Mouse (Mus musculus) limb, embryonic 14.5 days (tissue): ENCODE measurements around the gene Ctdspl. TPM values are rescaled to one million over a fixed set of nuclear protein-coding genes. Genes with fewer than 3 reads are reported as not detected.
A peak's percentile ranks its signal among the peaks of the same experiment; 100 is the strongest.

Experiments used
- ATAC-seq: fragments of 200-750 bp; cut with Nextera tagmentation; 2 replicates; pipeline ENCODE4 v1.8.0; 2017; ENCODE audit warnings: low read depth, moderate number of reproducible peaks, moderate TSS enrichment; ENCODE audit not compliant: low FRiP score
- DNase-seq: peaks from one replicate; pipeline ENCODE4 v3.0.0-alpha.2; 2015; ENCODE audit warnings: low spot score
- H3K27ac ChIP-seq: fragments of 300-500 bp; sonication (generic); replicated peaks from 2 replicates; pipeline ENCODE4 v1.5.1; 2014; ENCODE audit warnings: low read depth, mild to moderate bottlenecking, low read length, moderate library complexity, mixed read lengths
- H3K27me3 ChIP-seq: fragments of 300-500 bp; sonication (generic); 2 replicates; pipeline ENCODE4 v1.6.1; 2014; ENCODE audit warnings: low read length, mixed read lengths; ENCODE audit not compliant: control insufficient read depth, insufficient read depth
- H3K36me3 ChIP-seq: fragments of 300-500 bp; sonication (generic); 2 replicates; pipeline ENCODE4 v1.6.1; 2014; ENCODE audit warnings: mild to moderate bottlenecking, low read length, moderate library complexity, mixed read lengths; ENCODE audit not compliant: control insufficient read depth, insufficient read depth
- H3K4me1 ChIP-seq: fragments of 300-500 bp; sonication (generic); 2 replicates; pipeline ENCODE4 v1.6.1; 2014; ENCODE audit warnings: antibody characterized with exemption, low read length, mixed read lengths; ENCODE audit not compliant: control insufficient read depth, insufficient read depth
- H3K4me2 ChIP-seq: fragments of 300-500 bp; sonication (generic); replicated peaks from 2 replicates; pipeline ENCODE4 v1.6.1; 2014; ENCODE audit warnings: low read depth, mild to moderate bottlenecking, low read length, moderate library complexity; ENCODE audit not compliant: severe bottlenecking
- H3K4me3 ChIP-seq: fragments of 300-500 bp; sonication (generic); replicated peaks from 2 replicates; pipeline ENCODE4 v1.5.1; 2014; ENCODE audit warnings: low read length
- H3K9ac ChIP-seq: fragments of 300-500 bp; sonication (generic); 2 replicates; pipeline ENCODE4 v1.6.1; 2014; ENCODE audit warnings: mild to moderate bottlenecking, low read depth, low read length, moderate library complexity; ENCODE audit not compliant: severe bottlenecking
- H3K9me3 ChIP-seq: fragments of 300-500 bp; sonication (generic); 2 replicates; pipeline ENCODE4 v1.6.1; 2016; ENCODE audit warnings: low read length; ENCODE audit not compliant: control insufficient read depth
- POLR2A ChIP-seq: fragments of 200-500 bp; IDR thresholded peaks from 2 replicates; pipeline ENCODE4 v1.8.0; 2012; ENCODE audit warnings: inconsistent platforms, mild to moderate bottlenecking, moderate library complexity, borderline replicate concordance; ENCODE audit not compliant: insufficient read depth, insufficient read length; ENCODE audit errors: extremely low read depth
- WGBS: fragments of 180-500 bp; shearing (Covaris S2); extraction: QIAGEN DNeasy Blood & Tissue Kit; methylation state at CpG from one replicate; pipeline ENCODE4 v1.1.7; 2014; 5-methylcytosine and 5-hydroxymethylcytosine counted together
- polyA plus RNA-seq, 2 experiments: library from polyadenylated mRNA; depleted of rRNA in 1 of 2; stranded (reverse) in 1 of 2; unstranded in 1 of 2; fragments of >200 nt; fragmentation: Nextera tagmentation in 1 of 2; extraction: Ambion mirVana in 1 of 2; gene quantifications; 2 replicates each; pipeline versions ENCODE4 v1.2.1 to v1.2.3; 2012 to 2014

Gene Ctdspl
- polyA plus RNA-seq, 2 experiments: 23.8 to 38.0 TPM

DNA sequence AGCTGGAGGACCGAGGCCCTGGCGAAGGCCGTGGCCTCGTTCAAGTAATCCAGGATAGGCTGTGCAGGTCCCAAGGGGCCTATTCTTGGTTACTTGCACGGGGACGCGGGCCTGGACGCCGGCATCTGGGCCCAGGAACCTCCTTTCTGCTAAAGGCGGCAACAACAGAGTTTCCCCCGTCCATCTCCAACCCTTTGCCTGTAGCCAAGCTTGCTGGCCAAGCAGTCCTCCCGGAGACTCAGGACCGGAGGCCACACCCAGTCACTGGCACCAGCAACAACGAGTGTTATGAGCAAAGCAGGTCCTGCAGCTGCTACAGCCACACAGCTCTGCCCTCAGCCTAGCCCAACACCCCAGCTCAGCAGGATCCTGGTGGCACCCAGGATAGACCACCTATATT, 105.5 kb downstream of the Ctdspl start:
- H3K4me2 ChIP-seq: no peak overlapping the region
- no peaks in the 10 kb centered on the region for H3K27me3 ChIP-seq
- no peak overlapping the region for H3K4me3 ChIP-seq
- DNase-seq: no peak
- peaks cover 56% of the 10 kb centered on the region for H3K36me3 ChIP-seq
- peak overlapping the region; percentile 77 for H3K27ac ChIP-seq
- 46% methylated on average over 14 of the region's 14 CpGs for WGBS
- H3K4me1 ChIP-seq: peaks cover 50% of the 10 kb centered on the region
- H3K9me3 ChIP-seq: no peaks in the 10 kb centered on the region
- 0 out of 2 replicates have a peak overlapping the region, but pooled peaks have one; percentile 17 for H3K9ac ChIP-seq
- TF ChIP-seq POLR2A: no peak
- ATAC-seq: no peak

DNA sequence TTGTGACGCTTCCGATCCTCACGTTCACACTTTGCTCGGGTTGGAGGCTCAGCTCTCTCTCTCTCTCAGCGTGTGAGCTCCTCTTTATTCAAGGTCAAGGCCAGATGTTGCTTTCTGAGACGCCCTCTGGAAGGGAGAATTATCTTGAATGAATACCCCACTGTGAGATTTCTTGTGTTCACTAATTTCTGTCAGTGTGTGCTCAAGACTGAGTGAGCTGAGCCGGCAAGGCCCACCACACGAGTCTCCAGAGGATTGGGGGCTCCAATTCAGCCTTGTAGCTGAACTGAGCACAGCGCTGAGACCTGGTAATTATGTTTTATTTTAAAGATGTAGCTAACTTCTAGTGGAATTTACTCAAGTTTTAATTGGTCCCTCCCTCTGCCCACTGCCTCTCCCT, 106.3 kb downstream of the Ctdspl start:
- ATAC-seq: 0 out of 2 replicates have a peak, but pooled peaks have one; percentile 14
- H3K9me3 ChIP-seq: no peaks in the 10 kb centered on the region
- peak; percentile 48 for DNase-seq
- TF ChIP-seq POLR2A: no peak
- no peak overlapping the region for H3K4me3 ChIP-seq
- H3K4me1 ChIP-seq: peaks cover 56% of the 10 kb centered on the region
- WGBS: 27% methylated on average over 9 of the region's 9 CpGs
- H3K4me2 ChIP-seq: no peak overlapping the region
- H3K36me3 ChIP-seq: peaks cover 54% of the 10 kb centered on the region
- peak overlapping the region; percentile 77 for H3K27ac ChIP-seq
- H3K9ac ChIP-seq: no peak overlapping the region
- no peaks in the 10 kb centered on the region for H3K27me3 ChIP-seq

DNA sequence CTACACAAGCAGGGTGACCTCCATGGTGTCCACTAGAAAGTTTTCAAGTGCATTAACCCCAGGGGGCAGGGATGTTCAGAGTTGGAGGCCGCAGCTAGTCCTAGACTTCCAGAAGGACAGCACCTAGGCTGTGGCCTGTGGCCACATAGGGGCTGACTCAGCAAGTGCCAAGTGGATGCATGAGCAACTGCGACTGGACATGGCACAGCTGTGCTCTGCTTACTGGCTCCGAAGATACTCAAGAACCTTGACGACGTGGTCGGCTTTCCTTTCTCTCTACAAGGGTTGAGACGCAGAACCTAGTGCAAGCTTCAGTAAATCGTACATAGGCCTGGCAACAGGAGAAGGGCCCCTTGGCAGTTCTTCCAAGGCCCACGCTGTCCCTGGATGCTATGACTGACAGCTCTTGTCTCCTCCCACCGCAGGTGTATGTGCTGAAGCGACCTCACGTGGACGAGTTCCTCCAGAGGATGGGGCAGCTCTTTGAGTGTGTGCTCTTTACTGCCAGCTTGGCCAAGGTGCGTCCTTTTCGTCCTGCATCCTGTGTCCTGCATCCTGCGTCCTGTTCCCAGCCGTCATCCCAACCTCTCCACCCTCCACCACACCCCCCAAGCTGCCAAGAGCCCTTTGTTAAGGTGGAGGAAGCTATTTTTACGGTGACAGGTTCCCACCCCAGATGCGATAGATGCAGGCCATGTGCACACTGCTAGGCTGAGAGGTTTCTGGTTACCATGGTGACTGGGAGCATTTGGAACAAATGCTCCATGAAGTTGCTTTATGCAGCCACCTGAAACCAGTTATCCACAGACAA, 107.1 kb downstream of the Ctdspl start:
- DNase-seq (no peak), ATAC-seq (peak; percentile 38; the same call in 1 of the 2 replicates)
- WGBS: 61% methylated on average over 19 of the region's 19 CpGs
- Histone ChIP-seq H3K27ac (peak overlapping the region; percentile 77), H3K4me2 (no peak overlapping the region), H3K4me3 (no peak overlapping the region), H3K9ac (no peak overlapping the region), H3K36me3 (peaks cover 53% of the 10 kb centered on the region), H3K4me1 (peaks cover 58% of the 10 kb centered on the region), H3K27me3 (no peaks in the 10 kb centered on the region), H3K9me3 (no peaks in the 10 kb centered on the region)
- no peak for TF ChIP-seq POLR2A

DNA sequence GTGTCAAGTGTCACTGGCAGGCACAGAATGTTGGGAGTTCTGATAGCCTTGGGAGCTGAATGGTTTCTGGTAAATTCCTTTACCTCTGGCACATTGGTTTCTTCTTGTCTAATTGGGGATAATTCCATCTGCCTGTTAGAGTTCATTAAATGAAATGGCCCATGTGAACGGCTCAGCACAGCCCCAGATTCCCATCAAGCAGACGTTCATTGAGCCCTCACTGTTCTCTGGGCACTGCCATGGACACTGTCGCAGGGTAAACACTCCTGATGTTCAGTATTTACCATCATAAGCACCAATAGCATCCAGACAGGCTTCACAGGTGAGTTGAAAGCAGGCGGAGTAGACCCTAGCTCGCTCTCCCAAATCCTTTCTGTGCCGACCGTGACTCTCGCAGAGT, 107.8 kb downstream of the Ctdspl start:
- TF ChIP-seq POLR2A: no peak
- no peak for ATAC-seq
- Histone ChIP-seq H3K9ac (no peak overlapping the region), H3K4me1 (peaks cover 58% of the 10 kb centered on the region), H3K27me3 (no peaks in the 10 kb centered on the region), H3K9me3 (no peaks in the 10 kb centered on the region), H3K4me2 (no peak overlapping the region), H3K4me3 (no peak overlapping the region), H3K27ac (no peak overlapping the region), H3K36me3 (peaks cover 57% of the 10 kb centered on the region)
- no peak for DNase-seq
- 72% methylated on average over 8 of the region's 8 CpGs for WGBS

DNA sequence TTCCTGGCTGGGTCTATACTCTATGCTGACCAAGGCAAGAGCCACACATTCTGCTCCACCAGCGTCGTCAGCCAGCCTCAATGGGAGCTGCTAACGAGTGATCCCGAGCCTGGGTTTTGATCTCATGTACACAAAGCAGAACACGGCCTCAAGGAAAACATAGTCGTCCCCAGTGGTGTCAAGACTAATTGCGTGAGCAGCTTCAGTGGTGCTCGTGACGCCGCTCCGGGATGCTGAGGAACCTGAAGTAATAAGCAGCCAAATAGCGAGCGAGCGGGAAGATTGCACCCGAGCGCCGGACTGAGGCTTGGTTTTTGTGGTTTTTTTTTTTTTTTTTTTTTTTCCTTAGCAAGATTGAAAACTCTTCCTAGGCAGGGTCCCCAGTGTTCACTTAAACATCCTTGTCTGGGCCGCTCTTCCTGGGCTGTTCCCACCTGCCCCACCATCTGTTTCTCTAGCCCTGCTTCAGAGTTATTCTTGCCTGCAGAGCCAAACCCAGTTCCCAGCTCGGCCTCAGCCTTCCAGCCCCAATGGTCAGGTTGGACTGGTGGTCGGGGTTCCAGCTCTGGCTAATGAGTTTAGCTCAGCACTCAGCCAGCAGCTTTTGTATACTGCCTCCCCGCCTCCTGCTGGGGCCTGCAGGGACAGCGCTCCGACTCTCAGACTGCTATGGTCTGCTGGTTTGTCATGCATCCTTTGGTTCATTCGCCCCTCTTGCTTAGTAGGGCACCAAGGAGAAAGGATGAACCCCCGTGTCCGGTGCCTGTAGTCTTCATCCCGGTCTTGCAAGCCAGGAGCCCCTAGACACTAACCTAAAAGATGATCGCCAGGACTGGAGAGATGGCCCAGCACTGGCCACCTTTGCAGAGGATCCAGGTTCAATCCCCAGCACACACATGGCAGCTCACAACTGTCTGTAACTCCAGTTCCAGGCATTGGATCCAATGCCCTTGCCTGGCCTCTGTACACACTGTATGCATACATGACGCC, 108.7 kb downstream of the Ctdspl start:
- TF ChIP-seq POLR2A: no peak
- no peak; the same call in 1 of the 2 replicates for ATAC-seq

More for the DNA sequence above, 108.7 kb downstream of the Ctdspl start:
- 64% methylated on average over 29 of the region's 29 CpGs for WGBS
- no peak overlapping the region for H3K27ac ChIP-seq
- H3K4me2 ChIP-seq: no peak overlapping the region
- H3K27me3 ChIP-seq: no peaks in the 10 kb centered on the region
- no peaks in the 10 kb centered on the region for H3K9me3 ChIP-seq
- H3K4me1 ChIP-seq: peaks cover 58% of the 10 kb centered on the region
- H3K36me3 ChIP-seq: peaks cover 61% of the 10 kb centered on the region
- DNase-seq: no peak
- H3K9ac ChIP-seq: no peak overlapping the region
- H3K4me3 ChIP-seq: no peak overlapping the region
